Mouse (Mus musculus): ENCODE results near the gene Etl4.

GRCm38 (mm10) chr2:20520636-20521595, 611.3 kb downstream of the Etl4 start:
- TF ChIP-seq CTCF (IDR thresholded peaks at IDR 0.05; ENCODE audit: control insufficient read depth, insufficient read depth, low read length) (no peak), POLR2A (IDR thresholded peaks at IDR 0.05; ENCODE audit: borderline replicate concordance, control insufficient read depth, low read depth, low read length) (no peak)

Measured in bone marrow, adult 2 months (tissue).